Mouse (Mus musculus): ENCODE results near the gene Shoc2. TPM values are rescaled to one million over a fixed set of nuclear protein-coding genes. Genes with fewer than 3 reads are reported as not detected.
"Not testable (repeated sequence)": the region's sequence is repeated elsewhere in the genome, so short reads cannot be mapped to it uniquely, and the experiment has no call there.

The Shoc2 gene
- polyA plus RNA-seq, 1 experiment from 2014 or later: 54.8 TPM

DNA sequence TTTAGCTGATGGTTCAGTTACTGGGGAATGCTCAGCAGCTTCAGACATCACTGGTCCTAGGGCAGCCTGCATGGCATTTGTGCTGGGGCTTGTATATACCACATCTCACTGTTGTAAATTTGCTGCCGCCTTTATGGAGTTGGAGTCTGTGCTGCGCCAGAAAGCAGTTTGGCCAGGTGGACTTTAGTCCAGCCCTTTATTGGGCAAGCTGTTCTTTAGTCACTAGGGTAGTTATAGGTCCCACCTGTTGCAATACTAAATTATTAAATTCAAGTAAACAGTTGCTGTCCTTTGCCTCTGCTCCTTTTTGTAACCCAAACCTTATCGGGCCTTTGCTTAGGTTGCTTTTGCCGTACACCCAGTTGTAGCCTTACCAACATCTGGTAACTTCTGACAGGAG lies 29.2 kb upstream of the Shoc2 start:
- no peak for TF ChIP-seq CTCF (IDR thresholded peaks at IDR 0.05; ENCODE audit: low read depth)
- ATAC-seq (ENCODE audit: insufficient read depth): no peak
- H3K4me2 ChIP-seq: no peak overlapping the region
- H3K27ac ChIP-seq (ENCODE audit: low read depth): no peak overlapping the region
- no peak overlapping the region for H3K9ac ChIP-seq
- no peaks in the 10 kb centered on the region for H3K27me3 ChIP-seq (ENCODE audit: insufficient read depth, low read length)
- no peaks in the 10 kb centered on the region for H3K9me3 ChIP-seq (ENCODE audit: low read depth, low read length)
- H3K4me1 ChIP-seq (ENCODE audit: insufficient read depth): no peaks in the 10 kb centered on the region
- no peak overlapping the region for H3K4me3 ChIP-seq (ENCODE audit: low read depth, low read length)
- H3K36me3 ChIP-seq (ENCODE audit: insufficient read depth): peaks cover 74% of the 10 kb centered on the region
- no peak for DNase-seq
- WGBS: 96% methylated on average over 4 of the region's 4 CpGs

DNA sequence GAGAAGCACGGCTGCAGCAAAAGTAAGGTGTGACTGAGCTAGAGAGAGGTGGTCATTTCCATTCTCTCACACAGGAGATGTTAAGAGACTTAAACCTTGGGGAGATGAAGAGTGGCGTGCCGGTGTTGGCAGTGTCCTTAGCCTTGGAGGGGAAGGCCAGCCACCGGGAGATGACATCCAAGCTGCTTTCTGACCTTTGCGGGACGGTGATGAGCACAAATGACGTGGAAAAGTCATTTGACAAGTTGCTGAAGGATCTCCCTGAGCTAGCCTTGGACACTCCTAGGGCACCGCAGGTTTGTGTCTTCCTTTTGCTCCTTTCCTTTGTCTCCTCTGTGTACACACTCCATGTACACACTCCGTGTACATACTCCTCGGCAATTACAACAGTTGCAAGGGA lies 24.6 kb upstream of the Shoc2 start:
- Histone ChIP-seq H3K27me3 (ENCODE audit: insufficient read depth, low read length) (no peaks in the 10 kb centered on the region), H3K4me2 (no peak overlapping the region), H3K9me3 (ENCODE audit: low read depth, low read length) (no peaks in the 10 kb centered on the region), H3K27ac (ENCODE audit: low read depth) (no peak overlapping the region), H3K4me3 (ENCODE audit: low read depth, low read length) (no peak overlapping the region), H3K36me3 (ENCODE audit: insufficient read depth) (peaks cover 77% of the 10 kb centered on the region), H3K9ac (no peak overlapping the region), H3K4me1 (ENCODE audit: insufficient read depth) (no peaks in the 10 kb centered on the region)
- 86% methylated on average over 10 of the region's 10 CpGs for WGBS
- TF ChIP-seq CTCF (IDR thresholded peaks at IDR 0.05; ENCODE audit: low read depth): no peak
- DNase-seq: no peak
- ATAC-seq (ENCODE audit: insufficient read depth): no peak

DNA sequence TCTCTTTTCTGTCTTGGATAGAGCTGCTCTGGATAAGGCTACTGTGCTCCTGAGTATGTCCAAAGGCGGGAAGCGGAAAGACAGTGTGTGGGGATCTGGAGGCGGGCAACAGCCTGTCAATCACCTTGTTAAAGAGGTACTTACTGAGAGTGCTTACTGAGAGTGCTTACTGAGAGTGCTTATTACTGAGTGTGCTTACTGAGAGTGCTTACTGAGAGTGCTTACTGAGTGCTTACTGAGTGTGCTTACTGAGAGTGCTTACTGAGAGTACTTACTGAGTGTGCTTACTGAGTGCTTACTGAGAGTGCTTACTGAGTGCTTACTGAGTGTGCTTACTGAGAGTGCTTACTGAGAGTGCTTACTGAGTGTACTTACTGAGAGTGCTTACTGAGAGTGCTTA lies 22.1 kb upstream of the Shoc2 start:
- H3K36me3 ChIP-seq (ENCODE audit: insufficient read depth): peaks cover 67% of the 10 kb centered on the region
- H3K4me3 ChIP-seq (ENCODE audit: low read depth, low read length): not testable (repeated sequence)

DNA sequence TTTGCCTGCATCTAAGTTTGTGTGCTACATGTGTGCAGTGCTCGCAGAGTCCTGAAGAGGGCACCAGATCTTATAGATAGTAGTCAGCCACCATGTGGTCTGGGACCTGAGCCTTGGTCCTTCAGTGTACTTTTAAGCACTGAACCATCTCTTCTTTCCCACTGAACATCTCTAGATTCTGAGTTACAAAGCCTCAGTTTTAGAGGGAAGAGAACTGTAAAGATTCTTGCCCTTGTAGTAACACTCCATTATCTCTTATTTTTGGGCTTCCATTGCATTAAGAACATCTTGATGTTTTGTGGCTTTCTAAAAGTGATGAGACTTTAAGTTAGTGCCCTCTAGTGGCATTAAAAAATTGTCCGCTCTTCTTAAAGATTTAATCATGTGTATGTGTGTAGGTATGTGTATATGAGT lies 18.8 kb upstream of the Shoc2 start:
- H3K9me3 ChIP-seq (ENCODE audit: low read depth, low read length): no peaks in the 10 kb centered on the region
- H3K27ac ChIP-seq (ENCODE audit: low read depth): no peak overlapping the region
- no peak overlapping the region for H3K4me2 ChIP-seq
- H3K9ac ChIP-seq: no peak overlapping the region
- peak; percentile 26 for TF ChIP-seq CTCF (IDR thresholded peaks at IDR 0.05; ENCODE audit: low read depth)
- no peaks in the 10 kb centered on the region for H3K4me1 ChIP-seq (ENCODE audit: insufficient read depth)
- 0 out of 2 replicates have a peak, but pooled peaks have one; percentile 17 for ATAC-seq (ENCODE audit: insufficient read depth)
- 78% methylated on average over 2 of the region's 2 CpGs for WGBS
- H3K27me3 ChIP-seq (ENCODE audit: insufficient read depth, low read length): no peaks in the 10 kb centered on the region
- DNase-seq: peak; percentile 86
- peaks cover 62% of the 10 kb centered on the region for H3K36me3 ChIP-seq (ENCODE audit: insufficient read depth)
- H3K4me3 ChIP-seq (ENCODE audit: low read depth, low read length): no peak overlapping the region

More for the DNA sequence above, 22.1 kb upstream of the Shoc2 start:
- not testable (repeated sequence) for H3K27ac ChIP-seq (ENCODE audit: low read depth); ATAC-seq (ENCODE audit: insufficient read depth); H3K27me3 ChIP-seq (ENCODE audit: insufficient read depth, low read length); H3K9me3 ChIP-seq (ENCODE audit: low read depth, low read length); DNase-seq; H3K4me2 ChIP-seq; H3K9ac ChIP-seq; H3K4me1 ChIP-seq (ENCODE audit: insufficient read depth)
- WGBS: 95% methylated on average over 3 of the region's 3 CpGs

DNA sequence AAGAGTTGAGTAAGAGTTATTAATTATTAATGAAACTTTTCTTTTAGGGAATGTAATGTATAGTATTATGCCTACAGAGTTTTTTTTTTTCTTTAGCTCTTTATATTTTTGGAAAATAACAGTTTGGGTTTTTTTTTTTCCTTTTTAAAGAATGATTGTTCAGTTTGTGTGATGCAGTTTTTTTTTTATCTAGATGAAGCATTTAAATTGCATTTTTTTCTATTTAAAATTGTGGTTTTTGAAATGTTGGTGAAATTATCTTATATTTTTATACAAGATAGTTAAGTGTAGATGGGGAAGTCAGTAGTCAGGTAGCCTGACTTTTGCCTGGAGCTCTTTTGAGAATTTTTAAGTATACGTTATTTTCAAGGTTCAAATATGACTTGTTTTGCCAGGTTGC lies 17.4 kb upstream of the Shoc2 start:
- Histone ChIP-seq H3K9ac (no peak overlapping the region), H3K9me3 (ENCODE audit: low read depth, low read length) (no peaks in the 10 kb centered on the region), H3K27me3 (ENCODE audit: insufficient read depth, low read length) (no peaks in the 10 kb centered on the region), H3K4me2 (no peak overlapping the region), H3K4me3 (ENCODE audit: low read depth, low read length) (no peak overlapping the region), H3K36me3 (ENCODE audit: insufficient read depth) (peaks cover 64% of the 10 kb centered on the region), H3K4me1 (ENCODE audit: insufficient read depth) (no peaks in the 10 kb centered on the region), H3K27ac (ENCODE audit: low read depth) (no peak overlapping the region)
- WGBS: 96% methylated on average over 1 of the region's 1 CpGs
- DNase-seq: no peak
- ATAC-seq (ENCODE audit: insufficient read depth): no peak
- no peak for TF ChIP-seq CTCF (IDR thresholded peaks at IDR 0.05; ENCODE audit: low read depth)

DNA sequence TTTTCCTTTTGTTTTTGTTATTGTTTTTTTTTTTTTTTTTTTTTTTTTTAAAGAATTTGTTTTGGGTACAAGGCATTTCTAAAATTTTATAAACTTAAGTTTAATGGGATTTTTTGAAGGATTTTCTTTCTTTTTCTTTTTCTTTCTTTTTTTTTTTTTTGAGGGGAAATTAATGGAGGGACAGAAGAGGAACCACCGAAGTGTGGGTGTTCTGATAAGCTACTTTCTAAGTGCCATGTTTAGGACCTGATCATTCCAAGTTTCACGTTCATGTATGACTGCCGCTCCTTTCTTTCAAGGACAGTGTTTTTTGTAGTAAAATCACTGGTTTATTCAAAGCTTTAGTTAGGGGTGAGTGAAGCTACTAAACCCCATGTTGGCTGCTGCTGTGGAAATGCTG lies 14.9 kb upstream of the Shoc2 start:
- Histone ChIP-seq H3K36me3 (ENCODE audit: insufficient read depth) (peaks cover 60% of the 10 kb centered on the region), H3K4me2 (no peak overlapping the region), H3K9ac (no peak overlapping the region), H3K4me3 (ENCODE audit: low read depth, low read length) (no peak overlapping the region), H3K27me3 (ENCODE audit: insufficient read depth, low read length) (no peaks in the 10 kb centered on the region), H3K4me1 (ENCODE audit: insufficient read depth) (no peaks in the 10 kb centered on the region), H3K27ac (ENCODE audit: low read depth) (no peak overlapping the region), H3K9me3 (ENCODE audit: low read depth, low read length) (no peaks in the 10 kb centered on the region)
- TF ChIP-seq CTCF (IDR thresholded peaks at IDR 0.05; ENCODE audit: low read depth): no peak
- WGBS: 87% methylated on average over 3 of the region's 3 CpGs
- DNase-seq (no peak), ATAC-seq (ENCODE audit: insufficient read depth) (no peak)

DNA sequence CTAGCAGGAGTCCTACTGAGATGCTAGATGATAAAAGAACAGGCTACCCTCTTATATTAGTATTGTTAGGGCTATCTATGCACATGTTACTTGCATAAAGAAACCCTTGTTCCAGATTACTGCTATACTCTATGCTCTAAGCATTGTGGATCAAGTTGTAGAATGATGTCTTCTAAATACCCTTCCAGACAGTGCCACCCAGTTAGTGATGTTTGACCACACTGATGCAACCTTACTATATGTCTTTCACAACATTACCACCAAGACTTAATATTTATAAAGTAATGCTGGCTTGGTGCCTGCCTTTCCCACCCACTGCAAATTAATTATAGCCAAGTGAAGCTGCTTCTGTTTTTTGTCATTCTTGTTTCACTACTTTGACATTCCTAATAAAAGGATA lies 11.1 kb upstream of the Shoc2 start:
- no peak for TF ChIP-seq CTCF (IDR thresholded peaks at IDR 0.05; ENCODE audit: low read depth)
- Histone ChIP-seq H3K27ac (ENCODE audit: low read depth) (no peak overlapping the region), H3K9ac (no peak overlapping the region), H3K4me1 (ENCODE audit: insufficient read depth) (no peaks in the 10 kb centered on the region), H3K9me3 (ENCODE audit: low read depth, low read length) (no peaks in the 10 kb centered on the region), H3K4me3 (ENCODE audit: low read depth, low read length) (no peak overlapping the region), H3K4me2 (no peak overlapping the region), H3K36me3 (ENCODE audit: insufficient read depth) (peaks cover 49% of the 10 kb centered on the region), H3K27me3 (ENCODE audit: insufficient read depth, low read length) (no peaks in the 10 kb centered on the region)
- DNase-seq (no peak), ATAC-seq (ENCODE audit: insufficient read depth) (no peak)

DNA sequence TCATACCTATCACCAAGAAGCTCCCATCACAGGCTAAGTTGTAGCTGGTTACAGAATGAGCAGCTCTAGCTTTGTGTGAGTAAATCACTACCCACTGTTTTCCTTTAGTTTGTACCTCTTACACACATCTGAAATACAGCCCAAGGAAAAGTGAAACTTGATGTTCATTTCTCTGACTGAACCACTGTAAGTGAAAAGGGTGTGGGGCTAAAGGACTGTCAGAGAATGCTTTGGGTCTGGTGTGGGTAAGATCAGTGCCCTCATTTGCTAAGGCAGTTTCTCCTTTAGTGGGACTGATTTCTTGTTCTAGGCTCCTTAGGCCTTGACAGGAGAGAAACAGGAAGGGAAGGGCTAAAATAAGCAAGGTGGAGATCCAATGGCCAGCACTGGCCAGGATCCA lies 10.1 kb upstream of the Shoc2 start:
- no peak for ATAC-seq (ENCODE audit: insufficient read depth)
- Histone ChIP-seq H3K27ac (ENCODE audit: low read depth) (no peak overlapping the region), H3K36me3 (ENCODE audit: insufficient read depth) (peaks cover 45% of the 10 kb centered on the region)

More for the DNA sequence above, 10.1 kb upstream of the Shoc2 start:
- H3K27me3 ChIP-seq (ENCODE audit: insufficient read depth, low read length): no peaks in the 10 kb centered on the region
- no peaks in the 10 kb centered on the region for H3K9me3 ChIP-seq (ENCODE audit: low read depth, low read length)
- H3K4me2 ChIP-seq: no peak overlapping the region
- no peaks in the 10 kb centered on the region for H3K4me1 ChIP-seq (ENCODE audit: insufficient read depth)
- no peak for TF ChIP-seq CTCF (IDR thresholded peaks at IDR 0.05; ENCODE audit: low read depth)
- no peak overlapping the region for H3K9ac ChIP-seq
- DNase-seq: no peak
- no peak overlapping the region for H3K4me3 ChIP-seq (ENCODE audit: low read depth, low read length)

All from lung, embryonic 14.5 days (tissue).